Mouse (Mus musculus) brain, embryonic 14.5 days (tissue): ENCODE measurements at regions not wholly inside any gene's neighbourhood (a gene's known extent, or its start where the extent isn't known, plus 50 kb on each side); places are given as distances from the start of the nearest gene placed in this dataset.

Source experiments
- CTCF ChIP-seq: fragments of 200-500 bp; IDR thresholded peaks from 2 replicates; pipeline ENCODE4 v1.5.1; 2012; ENCODE audit warnings: inconsistent platforms, mild to moderate bottlenecking, moderate library complexity, borderline replicate concordance; ENCODE audit not compliant: insufficient read depth, insufficient read length; ENCODE audit errors: extremely low read depth
- POLR2A ChIP-seq: fragments of 200-500 bp; IDR thresholded peaks from 2 replicates; pipeline ENCODE4 v1.6.1; 2012; ENCODE audit warnings: mild to moderate bottlenecking, inconsistent platforms, borderline replicate concordance; ENCODE audit not compliant: poor library complexity, insufficient read depth, insufficient read length, severe bottlenecking; ENCODE audit errors: extremely low read depth

- TF ChIP-seq CTCF (no peak), POLR2A (no peak)
Observed at GRCm38 (mm10) chr7:90067961-90068665, 61.9 kb upstream of the Picalm start.
